Mouse (Mus musculus) liver, embryonic 16.5 days (tissue): Measurements from ENCODE around the gene Ifitm5. TPM values are rescaled to one million over a fixed set of nuclear protein-coding genes. Genes with fewer than 3 reads are reported as not detected.

ENCODE experiments used
- ATAC-seq: fragments of 200-750 bp; cut with Nextera tagmentation; 2 replicates; pipeline ENCODE4 v1.8.0; 2017; ENCODE audit warnings: low read depth, mild to moderate bottlenecking, moderate number of reproducible peaks, moderate library complexity
- H3K27ac ChIP-seq: fragments of 300-500 bp; sonication (generic); 2 replicates; pipeline ENCODE4 v1.5.1; 2014; ENCODE audit warnings: mild to moderate bottlenecking, low read length
- H3K27me3 ChIP-seq: fragments of 300-500 bp; sonication (generic); 2 replicates; pipeline ENCODE4 v1.6.1; 2014; ENCODE audit warnings: low read depth, low read length, mixed read lengths; ENCODE audit not compliant: control insufficient read depth, insufficient read depth
- H3K36me3 ChIP-seq: fragments of 300-500 bp; sonication (generic); 2 replicates; pipeline ENCODE4 v1.6.1; 2014; ENCODE audit warnings: mild to moderate bottlenecking; ENCODE audit not compliant: control insufficient read depth, insufficient read depth
- H3K4me1 ChIP-seq: fragments of 300-500 bp; sonication (generic); 2 replicates; pipeline ENCODE4 v1.6.1; 2014; ENCODE audit warnings: low read depth, low read length, mixed read lengths; ENCODE audit not compliant: control insufficient read depth
- H3K4me2 ChIP-seq: fragments of 300-500 bp; sonication (generic); 2 replicates; pipeline ENCODE4 v1.6.1; 2014; ENCODE audit warnings: low read depth, low read length, mixed read lengths
- H3K4me3 ChIP-seq: fragments of 300-500 bp; sonication (generic); 2 replicates; pipeline ENCODE4 v1.5.1; 2014; ENCODE audit warnings: low read depth, mild to moderate bottlenecking, low read length
- H3K9ac ChIP-seq: fragments of 300-500 bp; sonication (generic); 2 replicates; pipeline ENCODE4 v1.6.1; 2014; ENCODE audit warnings: low read depth, low read length
- H3K9me3 ChIP-seq: fragments of 300-500 bp; sonication (generic); replicated peaks from 2 replicates; pipeline ENCODE4 v1.6.1; 2016; ENCODE audit warnings: low read length; ENCODE audit not compliant: control insufficient read depth
- whole genome bisulfite sequencing: fragments of 180-500 bp; shearing (Covaris S2); extraction: QIAGEN DNeasy Blood & Tissue Kit; methylation state at CpG from one replicate; pipeline ENCODE4 v1.1.7; 2014; ENCODE audit not compliant: insufficient replicate concordance; 5-methylcytosine and 5-hydroxymethylcytosine counted together
- polyA plus RNA-seq: library from polyadenylated mRNA; unstranded; fragments of >200 nt; fragmentation: Nextera tagmentation; extraction: Ambion mirVana; gene quantifications from 2 replicates; pipeline ENCODE4 v1.2.1, GENCODE M21; 2015

Ifitm5 gene
- polyA plus RNA-seq, 1 experiment from 2014 or later: 0.26 TPM

DNA sequence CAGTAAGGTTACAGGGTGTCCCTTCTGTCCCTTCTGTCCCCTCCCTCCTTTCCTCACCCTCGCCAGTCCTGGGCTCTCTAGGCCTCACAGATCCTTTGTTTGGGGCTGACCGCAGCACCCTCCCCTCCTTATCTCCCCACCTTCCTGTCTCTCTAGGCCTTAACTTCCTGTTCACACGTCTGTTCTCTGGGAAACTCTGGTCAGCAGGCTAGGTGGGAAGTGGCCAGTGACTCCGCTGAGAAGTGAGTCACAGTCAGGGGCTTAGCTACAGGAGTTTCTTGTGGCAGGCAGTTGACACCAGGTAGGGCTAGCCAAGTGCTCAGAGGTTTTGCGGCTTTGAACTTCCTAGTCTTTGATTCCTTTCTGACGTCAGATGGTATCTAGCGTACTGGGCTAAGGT is 3.1 kb downstream of the Ifitm5 start:
- Histone ChIP-seq H3K27me3 (no peaks in the 10 kb centered on the region), H3K9ac (no peak overlapping the region), H3K4me1 (peaks cover 5% of the 10 kb centered on the region), H3K27ac (no peak overlapping the region), H3K9me3 (no peaks in the 10 kb centered on the region), H3K4me3 (no peak overlapping the region), H3K4me2 (no peak overlapping the region), H3K36me3 (no peaks in the 10 kb centered on the region)
- 21% methylated on average over 7 of the region's 7 CpGs for WGBS
- ATAC-seq: peak; percentile 30

DNA sequence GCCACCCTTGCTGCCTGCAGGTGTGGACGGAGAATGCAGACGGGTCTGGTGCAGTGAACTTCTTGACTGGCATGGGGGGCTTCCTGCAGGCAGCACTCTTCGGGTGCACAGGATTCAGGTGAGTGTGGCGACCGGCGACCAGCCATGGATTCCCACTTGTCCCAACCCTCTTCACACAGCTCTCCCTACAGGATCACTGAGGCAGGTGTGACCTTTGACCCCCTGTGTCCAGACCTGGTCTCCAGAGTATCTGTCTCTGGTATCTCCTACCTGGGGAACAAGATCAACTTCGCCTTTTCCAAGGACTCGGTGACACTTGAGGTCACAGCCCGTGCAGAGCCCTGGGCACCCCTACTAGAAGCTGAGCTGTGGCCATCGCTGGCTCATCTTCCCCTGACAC is 3.8 kb downstream of the Ifitm5 start:
- H3K9me3 ChIP-seq: no peaks in the 10 kb centered on the region
- WGBS: 71% methylated on average over 10 of the region's 10 CpGs
- H3K27me3 ChIP-seq: no peaks in the 10 kb centered on the region
- H3K9ac ChIP-seq: no peak overlapping the region
- no peak for ATAC-seq
- no peak overlapping the region for H3K4me2 ChIP-seq
- H3K4me3 ChIP-seq: no peak overlapping the region
- no peaks in the 10 kb centered on the region for H3K36me3 ChIP-seq
- H3K4me1 ChIP-seq: peaks cover 6% of the 10 kb centered on the region
- H3K27ac ChIP-seq: 0 out of 2 replicates have a peak overlapping the region, but pooled peaks have one; percentile 5

DNA sequence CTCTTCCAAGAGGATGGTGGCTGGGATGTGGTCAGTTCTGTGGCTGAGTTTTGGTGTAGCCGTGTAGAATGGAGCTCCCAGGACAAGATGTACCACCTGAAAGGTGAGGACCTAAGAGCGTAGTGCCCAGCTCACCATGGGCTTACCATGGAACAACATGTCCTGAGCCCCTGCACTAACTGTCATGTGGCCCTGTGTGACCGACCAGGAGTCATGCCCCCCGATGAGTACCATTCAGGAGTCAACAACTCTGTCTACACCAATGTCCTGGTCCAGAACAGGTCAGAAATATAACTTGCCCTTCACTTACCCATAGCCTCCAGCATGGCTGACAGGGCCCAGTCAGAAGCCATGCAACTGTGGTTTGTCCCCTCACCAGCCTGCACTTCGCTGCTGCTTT is 4.8 kb downstream of the Ifitm5 start:
- H3K4me1 ChIP-seq: peaks cover 10% of the 10 kb centered on the region
- no peak for ATAC-seq
- WGBS: 75% methylated on average over 5 of the region's 5 CpGs

DNA sequence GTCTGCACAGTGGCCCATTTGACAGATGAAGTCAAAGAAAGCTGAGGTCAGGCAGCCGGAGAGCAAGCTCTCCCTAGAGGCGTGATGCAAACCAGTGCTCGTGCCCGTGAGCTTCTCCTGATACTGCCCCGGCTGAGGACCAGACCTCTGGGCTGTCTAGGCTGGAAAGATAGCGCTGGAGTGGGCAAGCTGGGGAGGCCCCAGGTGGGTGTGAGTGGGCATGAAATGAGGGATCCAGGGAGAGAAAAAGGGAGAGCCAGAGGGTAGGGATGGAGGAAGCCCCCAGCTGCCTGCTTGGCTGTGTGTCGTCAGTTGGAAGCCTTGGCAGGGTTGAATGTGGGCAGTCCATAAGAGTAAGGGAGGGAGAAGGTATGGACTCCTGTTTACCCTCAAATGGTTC is 5.9 kb downstream of the Ifitm5 start:
- peaks cover 10% of the 10 kb centered on the region for H3K4me1 ChIP-seq
- no peak overlapping the region for H3K27ac ChIP-seq
- no peak for ATAC-seq

More for the DNA sequence above, 4.8 kb downstream of the Ifitm5 start:
- no peak overlapping the region for H3K27ac ChIP-seq
- no peaks in the 10 kb centered on the region for H3K36me3 ChIP-seq
- H3K4me3 ChIP-seq: no peak overlapping the region
- H3K9ac ChIP-seq: no peak overlapping the region
- H3K9me3 ChIP-seq: no peaks in the 10 kb centered on the region
- H3K27me3 ChIP-seq: no peaks in the 10 kb centered on the region
- no peak overlapping the region for H3K4me2 ChIP-seq

DNA sequence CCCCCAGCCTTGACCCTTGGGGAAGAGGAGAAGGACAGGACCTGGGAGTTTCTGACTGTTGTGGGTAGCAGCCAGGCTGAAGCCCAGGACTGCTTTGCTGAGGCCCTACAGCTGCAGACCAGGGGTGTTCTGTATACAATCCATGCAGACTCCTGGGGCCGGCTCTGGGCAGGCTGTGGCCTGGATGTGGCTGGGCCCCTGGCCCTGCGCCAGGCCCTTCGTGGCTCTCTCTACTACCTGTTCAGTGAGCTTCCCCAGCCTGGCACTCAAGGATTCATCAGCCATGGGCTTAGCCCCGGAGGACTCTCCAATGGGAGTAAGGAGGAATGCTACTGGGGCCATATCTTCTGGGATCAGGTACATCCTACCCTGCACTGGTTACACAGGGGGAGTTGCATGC is 6.7 kb downstream of the Ifitm5 start:
- no peaks in the 10 kb centered on the region for H3K36me3 ChIP-seq
- ATAC-seq: no peak
- H3K4me2 ChIP-seq: no peak overlapping the region
- no peaks in the 10 kb centered on the region for H3K9me3 ChIP-seq
- no peak overlapping the region for H3K9ac ChIP-seq
- peaks cover 10% of the 10 kb centered on the region for H3K4me1 ChIP-seq
- WGBS: 76% methylated on average over 4 of the region's 4 CpGs
- H3K27me3 ChIP-seq: no peaks in the 10 kb centered on the region
- no peak overlapping the region for H3K27ac ChIP-seq
- no peak overlapping the region for H3K4me3 ChIP-seq

More for the DNA sequence above, 5.9 kb downstream of the Ifitm5 start:
- Histone ChIP-seq H3K9ac (no peak overlapping the region), H3K4me3 (no peak overlapping the region), H3K36me3 (no peaks in the 10 kb centered on the region), H3K4me2 (no peak overlapping the region), H3K27me3 (no peaks in the 10 kb centered on the region), H3K9me3 (no peaks in the 10 kb centered on the region)
- whole genome bisulfite sequencing: 68% methylated on average over 7 of the region's 7 CpGs

DNA sequence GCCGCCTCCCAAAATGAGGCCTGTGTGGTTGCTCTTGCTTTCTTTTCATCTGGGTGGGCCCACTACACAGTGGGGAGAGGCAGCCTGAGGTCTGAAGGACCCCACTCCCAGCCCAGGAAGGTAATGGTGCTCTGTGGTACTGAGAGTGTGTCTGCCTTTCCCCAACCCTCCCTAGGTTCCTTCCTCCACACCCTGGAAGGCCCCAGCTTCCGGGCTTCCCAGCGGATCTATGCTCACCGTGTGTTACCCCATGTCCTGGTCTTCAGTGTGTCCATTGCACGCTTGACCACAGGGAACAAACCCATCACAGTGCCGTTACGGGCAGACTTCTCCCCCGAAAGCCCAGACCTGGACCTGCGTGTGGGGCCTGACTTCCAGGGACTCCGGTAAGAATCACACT is 7.3 kb downstream of the Ifitm5 start:
- Histone ChIP-seq H3K27ac (peak overlapping the region; percentile 1; the same call in 1 of the 2 replicates), H3K27me3 (no peaks in the 10 kb centered on the region), H3K4me2 (no peak overlapping the region), H3K36me3 (no peaks in the 10 kb centered on the region), H3K9ac (no peak overlapping the region), H3K9me3 (no peaks in the 10 kb centered on the region), H3K4me1 (peaks cover 10% of the 10 kb centered on the region), H3K4me3 (no peak overlapping the region)
- no peak for ATAC-seq
- WGBS: 81% methylated on average over 10 of the region's 10 CpGs

DNA sequence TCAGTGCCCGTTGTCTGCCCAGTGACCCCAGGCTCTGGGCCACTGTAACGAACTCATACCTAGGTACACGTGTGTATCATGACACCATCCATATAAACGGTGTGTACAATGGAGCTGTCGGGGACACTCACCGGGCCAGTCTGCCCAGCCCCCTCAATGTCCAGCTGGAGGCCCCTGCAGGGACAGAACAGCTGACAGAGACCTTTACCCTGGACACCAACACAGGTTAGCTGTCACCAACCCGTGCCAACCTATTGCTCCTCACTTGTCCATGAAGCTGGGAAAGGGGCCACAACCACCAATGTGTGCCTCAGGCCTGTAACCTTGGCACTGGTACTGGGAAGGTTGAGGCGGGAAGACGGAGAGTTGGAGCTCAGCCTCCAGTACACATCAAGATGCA is 7.8 kb downstream of the Ifitm5 start:
- Histone ChIP-seq H3K9me3 (no peaks in the 10 kb centered on the region), H3K4me1 (peaks cover 10% of the 10 kb centered on the region), H3K27ac (peak overlapping the region; percentile 64), H3K4me3 (peak overlapping the region; percentile 62), H3K36me3 (no peaks in the 10 kb centered on the region), H3K9ac (peak overlapping the region; percentile 64), H3K27me3 (no peaks in the 10 kb centered on the region), H3K4me2 (peak overlapping the region; percentile 52)
- peak; percentile 9 for ATAC-seq
- WGBS: 50% methylated on average over 9 of the region's 9 CpGs

DNA sequence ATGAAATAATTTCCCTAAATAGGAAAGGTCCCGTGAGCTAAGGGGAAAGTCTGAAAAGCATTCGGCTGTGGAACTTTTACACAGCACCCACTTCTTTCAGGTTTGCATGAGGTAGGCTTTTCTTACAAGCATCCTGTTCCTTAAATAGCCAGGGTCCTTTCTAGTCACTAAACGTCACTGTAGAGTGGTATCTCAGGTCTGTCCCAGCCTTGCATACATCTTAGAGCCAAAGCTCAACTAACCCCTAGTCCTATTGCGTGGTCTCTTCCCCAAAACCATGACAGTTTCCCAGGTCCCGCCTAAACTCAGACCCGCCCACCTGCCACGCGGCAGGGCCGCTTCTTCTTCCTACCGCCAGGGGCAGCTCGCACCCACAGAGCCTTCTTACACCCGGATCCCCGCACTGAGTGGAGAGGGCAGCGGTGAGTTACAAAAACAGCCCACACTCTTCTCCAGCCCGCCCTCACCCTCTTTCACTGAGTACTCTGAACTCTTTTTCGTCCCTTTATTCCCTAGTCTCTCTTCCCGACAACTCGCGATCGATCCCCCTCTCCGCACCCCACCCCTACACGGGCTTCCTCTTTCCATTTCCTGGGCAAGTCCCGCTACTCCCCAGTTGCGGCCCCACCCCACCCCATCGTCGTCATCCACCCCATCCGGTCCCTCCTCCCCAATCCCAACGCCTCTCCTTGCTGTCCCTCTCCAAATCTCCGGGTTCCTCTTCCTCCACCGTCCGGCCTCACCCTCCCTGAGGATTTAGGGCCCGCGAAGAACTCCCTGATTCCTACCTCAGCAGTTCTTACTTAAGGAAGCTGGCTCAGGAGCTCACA is 8.7 kb downstream of the Ifitm5 start, which contains the start of gene Pgghg:
Pgghg (plus strand) TSS at position 170 of the 830 bp plus-strand sequence.
- Histone ChIP-seq H3K4me2 (peak within 1 kb of the TSS; percentile 52), H3K4me1 (peaks cover 10% of the 10 kb centered on the region), H3K36me3 (no peaks in the 10 kb centered on the region), H3K27me3 (no peaks in the 10 kb centered on the region; the same call in 1 of the 2 replicates), H3K4me3 (peak within 1 kb of the TSS; percentile 62), H3K27ac (peak within 1 kb of the TSS; percentile 64), H3K9ac (peak within 1 kb of the TSS; percentile 64), H3K9me3 (no peaks in the 10 kb centered on the region)
- ATAC-seq: peak; percentile 89
- WGBS: under 1% methylated on average over 33 of the region's 33 CpGs

DNA sequence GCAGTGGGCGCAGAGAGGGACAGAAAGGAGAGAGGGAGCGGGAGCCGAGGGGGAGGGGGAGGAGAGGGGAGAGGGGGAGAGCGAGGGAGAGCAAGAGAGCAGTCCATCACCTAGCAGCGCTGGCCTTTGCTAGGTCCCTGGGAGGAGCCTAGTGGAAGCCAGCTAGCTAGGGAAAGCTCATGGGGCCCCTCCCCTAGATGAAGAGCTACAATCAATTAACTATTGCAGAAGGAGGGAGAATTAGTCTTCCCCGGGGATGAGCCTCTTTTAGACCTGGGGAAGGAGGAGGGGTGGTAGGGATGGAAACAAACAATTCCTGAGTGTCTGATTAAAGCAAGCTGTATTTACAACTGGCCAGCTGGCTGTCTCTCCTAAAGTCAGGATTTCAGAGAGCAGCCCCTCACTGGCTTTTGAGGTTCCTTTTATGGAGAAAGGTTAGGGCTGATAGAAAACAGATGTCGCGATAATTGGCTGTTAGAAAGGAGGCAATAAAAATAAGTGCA is 10.4 kb downstream of the Ifitm5 start:
- Histone ChIP-seq H3K27ac (no peak overlapping the region), H3K4me3 (no peak overlapping the region), H3K9ac (no peak overlapping the region), H3K4me2 (no peak overlapping the region), H3K9me3 (no peaks in the 10 kb centered on the region), H3K36me3 (no peaks in the 10 kb centered on the region), H3K27me3 (no peaks in the 10 kb centered on the region; the same call in 1 of the 2 replicates), H3K4me1 (peaks cover 10% of the 10 kb centered on the region)
- no peak for ATAC-seq
- WGBS: 41% methylated on average over 8 of the region's 8 CpGs
